Mouse (Mus musculus) kidney, adult 2 months (tissue): ENCODE measurements around the gene Cfap70.

ENCODE experiments used
- CTCF ChIP-seq: fragments of 200-500 bp; conservative IDR thresholded peaks from 2 replicates; pipeline ENCODE4 v1.5.1; 2011; ENCODE audit warnings: low read depth, mild to moderate bottlenecking, control low read depth, low read length, moderate library complexity, mixed read lengths; ENCODE audit not compliant: insufficient read depth, insufficient read length
- POLR2A ChIP-seq: fragments of 200-500 bp; IDR thresholded peaks from one replicate; pipeline ENCODE4 v1.6.1; 2011; ENCODE audit warnings: low read depth, low read length, control low read depth

GRCm38 (mm10) chr14:20499982-20500381 is 48.0 kb upstream of the Cfap70 start:
- TF ChIP-seq CTCF (no peak), POLR2A (no peak)
